Mouse (Mus musculus): ENCODE measurements around the gene Myo15b.

Myo15b gene

GRCm38 (mm10) chr11:115876438-115876837, 18.2 kb downstream of the Myo15b start:
- DNase-seq = no peak

DNA sequence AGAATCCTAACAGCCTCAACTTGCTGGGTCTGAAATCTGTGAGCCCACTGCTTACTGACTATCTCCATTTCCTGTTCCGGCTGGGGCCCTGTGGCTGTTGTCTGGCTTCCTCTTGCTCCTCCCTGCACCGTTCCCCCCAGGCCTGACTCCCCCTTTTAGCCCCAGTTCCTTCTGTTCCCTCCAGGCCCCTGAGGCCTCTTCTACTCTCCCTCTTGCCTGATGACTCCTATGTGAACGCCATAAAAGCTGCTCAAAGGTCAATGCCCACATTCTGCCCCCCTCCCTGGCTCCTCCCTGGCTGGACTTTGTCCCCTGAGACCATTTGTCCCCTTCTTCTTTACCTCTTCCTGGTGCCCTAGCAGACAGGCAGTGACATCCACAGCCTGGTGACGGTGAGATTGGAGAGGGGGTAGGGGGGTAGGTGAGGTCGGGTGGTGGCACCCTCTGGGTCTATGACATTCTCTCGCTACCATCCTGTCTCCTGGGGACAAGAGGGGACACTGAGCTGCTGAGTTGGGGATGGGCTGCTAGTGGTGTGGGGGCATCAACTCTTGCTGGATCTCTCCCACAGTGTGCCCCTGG, 19.1 kb downstream of the Myo15b start:
- DNase-seq = no peak

GRCm38 (mm10) chr11:115878071-115878470, 19.9 kb downstream of the Myo15b start:
- no peak for DNase-seq

DNA sequence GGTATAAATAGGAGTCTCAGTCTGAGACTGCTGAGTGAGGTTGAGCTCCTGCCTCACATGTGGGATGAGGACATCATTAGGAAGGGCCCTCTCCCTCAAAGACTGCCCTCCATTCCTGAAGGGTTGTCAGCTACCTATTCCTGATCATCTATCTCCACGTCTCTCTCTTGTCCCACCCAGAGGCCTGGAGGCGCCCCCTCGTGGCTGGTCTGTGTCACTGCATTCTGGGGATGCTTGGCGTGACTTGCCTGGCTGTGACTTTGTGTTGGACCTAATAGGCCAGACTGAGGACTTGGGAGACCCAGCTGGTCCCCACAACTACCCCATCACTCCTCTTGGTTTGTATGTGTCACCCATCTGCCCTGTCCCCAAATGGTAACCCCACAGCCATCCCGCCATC, 22.8 kb downstream of the Myo15b start:
- no peak for DNase-seq

- no peak for DNase-seq
These were observed 25.0 kb downstream of the Myo15b start for GRCm38 (mm10) chr11:115883251-115883650.

DNA sequence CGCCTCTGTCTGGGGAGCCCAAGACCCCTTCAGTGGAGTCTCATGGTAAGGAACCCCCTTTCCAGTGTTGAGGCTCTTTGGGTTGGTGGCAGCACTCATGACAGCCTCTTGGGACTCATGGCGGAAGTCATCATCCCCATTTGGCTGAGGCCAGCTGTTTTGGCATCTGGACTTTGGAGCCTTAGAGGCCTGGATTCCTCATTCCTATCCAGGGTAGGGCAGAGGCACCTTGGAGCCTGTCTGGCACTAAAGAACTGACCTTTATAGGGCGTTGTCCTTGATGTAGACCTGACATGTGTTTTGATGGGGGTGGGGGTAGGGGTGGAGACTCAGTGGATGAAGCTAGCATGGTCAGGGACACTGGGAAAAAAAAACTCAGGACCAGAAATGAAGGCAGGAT, 26.2 kb downstream of the Myo15b start:
- no peak for DNase-seq

DNA sequence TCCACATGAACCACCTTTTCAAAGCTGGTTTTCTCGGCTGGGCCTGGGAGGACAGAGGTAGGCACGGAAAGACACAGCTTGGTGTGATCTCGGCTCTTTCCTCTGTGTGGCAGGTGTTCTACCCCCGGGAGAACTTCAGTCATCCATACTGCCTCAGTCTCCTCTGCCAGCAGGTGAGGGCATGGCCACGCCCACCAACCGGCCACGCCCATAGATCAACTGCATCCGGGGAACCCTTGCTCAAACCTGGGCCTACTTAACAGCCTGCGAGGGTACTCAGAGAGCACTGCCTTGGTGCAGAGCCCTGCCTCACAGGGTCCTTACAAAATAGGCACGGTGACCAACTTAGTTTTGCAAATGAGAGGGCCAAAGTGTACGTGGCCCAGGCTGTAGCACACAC, 27.1 kb downstream of the Myo15b start:
- DNase-seq = no peak

GRCm38 (mm10) chr11:115886446-115886845, 28.2 kb downstream of the Myo15b start:
- no peak for DNase-seq

- DNase-seq = no peak
These were observed 29.8 kb downstream of the Myo15b start for GRCm38 (mm10) chr11:115888020-115888419.

DNA sequence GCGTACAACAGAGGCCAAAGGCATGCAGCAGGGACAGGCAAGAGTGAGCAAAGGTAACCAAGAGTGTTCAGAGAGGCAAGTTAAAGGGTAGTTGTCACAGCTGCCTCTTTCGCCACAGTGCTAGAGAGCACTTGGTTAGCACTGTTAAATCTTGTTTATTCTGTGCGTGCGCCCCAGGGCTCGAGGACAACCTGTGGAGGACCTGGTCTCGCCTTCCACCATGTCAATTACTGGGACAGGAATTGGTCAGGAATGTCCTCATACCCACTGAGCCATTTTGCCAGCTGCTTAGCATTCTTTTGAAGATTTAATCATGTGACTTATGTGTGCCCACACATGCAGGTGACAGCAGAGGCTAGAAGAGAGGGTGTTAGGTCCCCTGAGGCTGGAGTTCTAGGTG, 31.0 kb downstream of the Myo15b start:
- DNase-seq = no peak

DNA sequence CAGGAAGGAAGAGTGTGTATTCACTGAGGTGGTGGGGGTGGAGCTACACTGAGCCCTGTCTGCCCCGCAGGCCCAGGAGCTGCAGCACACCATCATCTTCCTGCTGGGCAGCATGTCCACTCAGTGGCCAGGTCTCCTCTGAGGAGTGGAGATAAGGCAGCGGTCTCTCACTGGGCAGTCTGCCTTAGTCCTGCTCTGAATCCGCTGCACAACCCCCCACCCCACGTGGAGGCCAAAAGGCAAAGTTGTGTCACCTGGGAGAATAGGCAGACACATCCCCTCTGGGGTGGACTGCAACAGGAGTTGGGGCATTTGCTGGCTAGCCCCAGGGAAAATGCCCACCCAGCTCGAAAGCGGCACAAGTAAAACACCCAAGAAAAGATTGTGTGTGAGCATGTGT, 34.0 kb downstream of the Myo15b start:
- no peak for DNase-seq

- DNase-seq = no peak
These were observed 34.9 kb downstream of the Myo15b start for GRCm38 (mm10) chr11:115893071-115893470.

GRCm38 (mm10) chr11:115894755-115895520, 36.7 kb downstream of the Myo15b start:
- no peak for DNase-seq

DNA sequence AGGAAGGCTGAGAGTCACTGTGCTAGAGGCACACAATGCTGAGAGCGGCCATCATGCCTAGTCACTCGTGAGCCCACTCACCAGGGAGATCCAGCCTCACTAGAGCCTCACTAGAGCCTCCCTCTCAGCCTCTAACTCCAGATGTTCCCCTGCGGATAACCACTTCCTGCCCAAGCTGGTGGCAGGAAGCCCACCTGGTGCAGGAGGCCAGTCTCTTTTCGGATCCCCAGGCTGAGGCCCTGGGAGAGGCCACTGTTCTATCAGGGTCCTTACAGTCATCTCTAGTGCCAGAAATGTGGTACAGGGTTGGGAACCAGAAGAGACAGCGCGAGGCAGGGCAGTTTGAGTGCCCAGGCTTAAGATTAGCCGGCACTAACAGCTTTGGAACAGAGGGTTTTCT, 40.2 kb downstream of the Myo15b start:
- DNase-seq = no peak

DNA sequence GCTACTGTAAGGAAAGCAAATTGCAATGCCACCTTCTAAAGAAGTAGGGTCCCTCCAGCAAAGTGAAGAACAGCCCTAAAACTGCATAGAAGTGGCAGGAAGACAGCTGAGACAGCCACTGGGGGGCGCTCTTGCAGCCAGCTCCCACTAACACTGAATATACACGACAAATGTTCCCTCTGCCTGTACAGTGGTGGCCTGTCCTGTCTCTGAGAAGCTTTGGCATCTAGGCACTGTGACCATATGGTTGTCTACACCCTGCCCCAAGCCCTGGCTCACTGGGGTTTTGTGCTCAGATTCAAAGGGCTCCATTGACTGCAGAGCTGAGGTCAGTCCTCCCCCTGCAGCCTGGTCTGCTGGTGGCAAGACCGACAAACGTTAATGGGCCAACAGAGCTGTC, 40.7 kb downstream of the Myo15b start:
- DNase-seq = peak; percentile 68

- no peak for DNase-seq
These were observed 41.5 kb downstream of the Myo15b start, which contains the start of gene Smim5 for GRCm38 (mm10) chr11:115899486-115900266. Gene Smim5 (plus strand): TSS chr11:115899966.

DNA sequence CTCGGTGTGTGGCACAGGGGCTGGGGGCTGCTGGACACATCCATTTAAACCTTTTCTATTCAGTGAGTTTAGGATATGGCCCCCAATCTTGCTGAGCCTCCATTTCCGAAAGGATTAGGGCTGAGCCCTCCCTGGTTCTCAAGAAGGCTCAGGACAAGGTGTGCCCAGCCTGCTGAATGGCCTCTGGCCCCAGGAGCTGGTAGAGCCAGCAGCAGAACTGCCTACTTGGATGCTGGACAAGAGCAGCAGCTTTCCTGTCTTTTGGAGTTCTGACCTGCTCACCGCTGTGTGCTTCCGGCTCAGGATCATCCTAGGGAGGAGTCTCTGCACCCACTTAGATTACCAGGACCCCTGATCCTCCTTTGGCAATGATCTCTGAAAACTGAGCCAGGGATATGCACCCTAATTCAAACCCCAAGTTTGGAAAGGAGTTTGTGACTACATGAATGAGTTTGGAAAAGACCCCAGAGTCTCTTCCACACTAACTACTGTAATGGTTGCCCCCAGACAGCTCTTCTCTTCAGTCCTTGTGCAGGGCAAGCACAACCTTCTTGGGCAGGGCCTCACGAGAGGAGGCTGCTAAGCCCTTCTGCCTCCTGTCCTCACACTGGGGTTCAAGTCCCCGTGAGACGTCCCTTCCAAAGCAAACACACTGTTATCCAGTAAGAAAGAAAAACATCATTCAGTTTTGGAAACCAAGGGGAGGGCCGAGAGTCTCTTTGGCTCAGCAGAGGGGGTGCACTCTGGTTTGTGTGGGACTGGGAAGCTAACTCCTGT, 42.5 kb downstream of the Myo15b start:
- no peak for DNase-seq

- no peak for DNase-seq
These were observed 43.3 kb downstream of the Myo15b start for GRCm38 (mm10) chr11:115901338-115902161.

DNA sequence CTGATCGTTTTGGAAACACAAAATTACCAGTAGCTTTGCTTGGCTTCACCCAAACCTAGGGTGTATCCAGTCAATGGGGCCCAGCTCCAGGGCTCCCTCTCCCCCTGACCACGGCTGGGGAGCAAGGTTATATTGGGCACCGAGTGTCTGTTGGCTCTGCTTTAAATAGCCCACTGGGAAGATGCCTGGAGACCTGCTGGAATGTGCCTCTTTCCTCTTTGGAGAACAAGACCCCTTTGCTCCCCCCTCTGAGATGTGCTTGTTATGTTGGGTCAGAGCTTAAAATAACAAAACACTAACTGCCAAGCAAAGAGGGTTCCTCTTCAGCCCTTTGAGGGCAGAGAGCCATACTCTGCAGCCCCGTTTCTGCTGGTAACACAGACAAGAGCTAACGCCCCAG, 44.0 kb downstream of the Myo15b start:
- no peak for DNase-seq

- DNase-seq = no peak
These were observed 44.6 kb downstream of the Myo15b start for GRCm38 (mm10) chr11:115902831-115903230.

- no peak for DNase-seq
These were observed 45.4 kb downstream of the Myo15b start for GRCm38 (mm10) chr11:115903384-115904230.
